9 mouse cellular contexts compared by ENCODE assay signal in genomic region chr11:32238093-32238860, GRCm38 (mm10). TPM values are rescaled to one million over a fixed set of nuclear protein-coding genes. Genes with fewer than 3 reads are reported as not detected.
DNase-seq lines count a peak whose midpoint lies in the region; ATAC-seq and TF ChIP-seq lines count a peak whose summit lies in the region.
"Had no signal": no experiment of that assay in that cellular context is flagged by ENCODE, and none has a peak within 500 bp of the region (broad histone marks: within the 10 kb centered on the region; RNA-seq: fewer than 3 reads in every experiment).

No protein-coding gene starts in this region.

- no peak overlapping the region for H3K4me2 ChIP-seq in intestine, embryonic 16.5 days (ENCODE audit: low read depth, low read length)
- no peak overlapping the region for H3K4me2 ChIP-seq in midbrain, embryonic 16.5 days (ENCODE audit: low read length)

- H3K9me3 ChIP-seq in intestine, embryonic 16.5 days (ENCODE audit: control insufficient read depth, low read length): no peaks in the 10 kb centered on the region
- H3K9me3 ChIP-seq in midbrain, embryonic 16.5 days (replicated peaks; ENCODE audit: control insufficient read depth, low read length, poor library complexity, severe bottlenecking): no peaks in the 10 kb centered on the region

- H3K4me3 ChIP-seq in gastrocnemius, adult 2 months: no peak overlapping the region
- H3K4me3 ChIP-seq in intestine, embryonic 16.5 days (ENCODE audit: low read length): no peak overlapping the region
- no peak overlapping the region for H3K4me3 ChIP-seq in midbrain, embryonic 16.5 days (ENCODE audit: low read depth, low read length)

- H3K9ac ChIP-seq in intestine, embryonic 16.5 days (ENCODE audit: low read depth, low read length): no peak overlapping the region
- no peak overlapping the region for H3K9ac ChIP-seq in midbrain, embryonic 16.5 days (ENCODE audit: low read depth, low read length)

- H3K27me3 ChIP-seq in intestine, embryonic 16.5 days (replicated peaks; ENCODE audit: control insufficient read depth, insufficient read depth, low read length): no peaks in the 10 kb centered on the region
- H3K27me3 ChIP-seq in midbrain, embryonic 16.5 days (ENCODE audit: control insufficient read depth, insufficient read depth, low read depth, low read length): no peaks in the 10 kb centered on the region
- no peaks in the 10 kb centered on the region for H3K27me3 ChIP-seq in splenic B cell, adult 2 months (ENCODE audit: control insufficient read depth, insufficient read depth, low read length, poor library complexity, severe bottlenecking)

- TF ChIP-seq CTCF in gastrocnemius, adult 2 months (IDR thresholded peaks at IDR 0.05): peak; percentile 100

- H3K27ac ChIP-seq in gastrocnemius, adult 2 months: no peak overlapping the region
- H3K27ac ChIP-seq in intestine, embryonic 16.5 days (ENCODE audit: low read length): no peak overlapping the region
- H3K27ac ChIP-seq in midbrain, embryonic 16.5 days (ENCODE audit: low read length): no peak overlapping the region

- WGBS in intestine, embryonic 16.5 days: 61% methylated on average over 5 of the region's 5 CpGs
- WGBS in midbrain, embryonic 16.5 days: 63% methylated on average over 5 of the region's 5 CpGs

- intact Hi-C loops in gastrocnemius, adult 2 months (cut with DNase I): loop anchor here (1.0 kb wide), 2 partner anchors 21 to 56 kb away; no protein-coding TSS in a partner anchor

- peak; percentile 45; the same call in 1 of the 2 replicates for ATAC-seq in intestine, embryonic 16.5 days
- ATAC-seq in midbrain, embryonic 16.5 days: peak; percentile 49; the same call in 1 of the 2 replicates

- H3K4me1 ChIP-seq in intestine, embryonic 16.5 days (ENCODE audit: control insufficient read depth, insufficient read depth, low read length): peaks cover 26% of the 10 kb centered on the region
- peaks cover 17% of the 10 kb centered on the region for H3K4me1 ChIP-seq in midbrain, embryonic 16.5 days (ENCODE audit: control insufficient read depth, insufficient read depth, low read length)

- DNase-seq in left cerebral cortex, adult 18-20 months (ENCODE audit: low spot score in 2 of 2): peak; percentile 74 to 77
- no peak for DNase-seq in left cerebral cortex, adult 11 months (ENCODE audit: low spot score)
- peak; percentile 84 for DNase-seq in cerebellum, adult 9-11 months
- peak; percentile 78 for DNase-seq in gastrocnemius, adult 2 months
- DNase-seq in liver: peak; percentile 86
- peak; percentile 88 for DNase-seq in splenic B cell, adult 2 months (ENCODE audit: low read depth, low spot score)

- peaks cover 3% of the 10 kb centered on the region; the same call in 1 of the 2 replicates for H3K36me3 ChIP-seq in intestine, embryonic 16.5 days (ENCODE audit: control insufficient read depth, insufficient read depth, low read length)
- peaks cover 10% of the 10 kb centered on the region for H3K36me3 ChIP-seq in midbrain, embryonic 16.5 days (ENCODE audit: control insufficient read depth, insufficient read depth, low read length)
- peaks cover 8% of the 10 kb centered on the region; the same call in 1 of the 2 replicates for H3K36me3 ChIP-seq in splenic B cell, adult 2 months (ENCODE audit: control insufficient read depth, insufficient read depth, low read length, poor library complexity, severe bottlenecking)

RNA-seq across cellular contexts. Expression of gene Mpg, which starts 12.0 kb away (rescaled TPM):
- 10 to 100 TPM; 18.2 to 21.3 TPM for total RNA-seq in left cerebral cortex, adult 18-20 months (2021)
- 1 to 10 TPM; 3.1 to 5.3 TPM for total RNA-seq in gastrocnemius, adult 2 months (2021)
- polyA plus RNA-seq in intestine, embryonic 16.5 days (2015; fragmentation: Nextera tagmentation; extraction: Ambion mirVana): 32.6 and 33.8 TPM in 2 replicates
- 36.1 and 41.7 TPM in 2 replicates for polyA plus RNA-seq in midbrain, embryonic 16.5 days (2015; fragmentation: Nextera tagmentation; extraction: Ambion mirVana)

RNA-seq across cellular contexts. Expression of gene Rhbdf1, which starts 16.2 kb away (rescaled TPM):
- 10 to 100 TPM; 11.1 to 14.2 TPM for total RNA-seq in left cerebral cortex, adult 18-20 months (2021)
- 10 to 100 TPM; 17.9 to 19.9 TPM for total RNA-seq in gastrocnemius, adult 2 months (2021)
- 50.3 and 51.5 TPM in 2 replicates for polyA plus RNA-seq in intestine, embryonic 16.5 days (2015; fragmentation: Nextera tagmentation; extraction: Ambion mirVana)
- polyA plus RNA-seq in midbrain, embryonic 16.5 days (2015; fragmentation: Nextera tagmentation; extraction: Ambion mirVana): 18.5 and 24.0 TPM in 2 replicates

RNA-seq across cellular contexts. Expression of gene Nprl3, which starts 29.2 kb away (rescaled TPM):
- 10 to 100 TPM; 43.6 to 45.6 TPM for total RNA-seq in left cerebral cortex, adult 18-20 months (2021)
- 10 to 100 TPM; 25.6 to 29.6 TPM for total RNA-seq in gastrocnemius, adult 2 months (2021)
- 28.3 and 34.6 TPM in 2 replicates for polyA plus RNA-seq in intestine, embryonic 16.5 days (2015; fragmentation: Nextera tagmentation; extraction: Ambion mirVana)
- polyA plus RNA-seq in midbrain, embryonic 16.5 days (2015; fragmentation: Nextera tagmentation; extraction: Ambion mirVana): 45.3 and 52.4 TPM in 2 replicates

RNA-seq across cellular contexts. Expression of gene Snrnp25, which starts 33.1 kb away (rescaled TPM):
- 10 to 100 TPM; 24.5 to 29.0 TPM for total RNA-seq in left cerebral cortex, adult 18-20 months (2021)
- 1 to 10 TPM; 9.5 to 9.7 TPM for total RNA-seq in gastrocnemius, adult 2 months (2021)
- polyA plus RNA-seq in intestine, embryonic 16.5 days (2015; fragmentation: Nextera tagmentation; extraction: Ambion mirVana): 40.7 and 45.6 TPM in 2 replicates
- polyA plus RNA-seq in midbrain, embryonic 16.5 days (2015; fragmentation: Nextera tagmentation; extraction: Ambion mirVana): 37.2 and 41.2 TPM in 2 replicates

RNA-seq across cellular contexts. Expression of gene Hba-x, which starts 37.9 kb away (rescaled TPM):
- not detected for total RNA-seq in left cerebral cortex, adult 18-20 months (2021)
- total RNA-seq in gastrocnemius, adult 2 months (2021): not detected
- 11.6 and 16.4 TPM in 2 replicates for polyA plus RNA-seq in intestine, embryonic 16.5 days (2015; fragmentation: Nextera tagmentation; extraction: Ambion mirVana)
- 3.2 and 11.6 TPM in 2 replicates for polyA plus RNA-seq in midbrain, embryonic 16.5 days (2015; fragmentation: Nextera tagmentation; extraction: Ambion mirVana)
- total RNA-seq: left cerebral cortex, postnatal 10 days had no signal
